Mouse (Mus musculus) thymus, adult 2 months (tissue): ENCODE data around the gene Pih1d1. TPM values are rescaled to one million over a fixed set of nuclear protein-coding genes. Genes with fewer than 3 reads are reported as not detected.

ENCODE experiments used
- DNase-seq: peaks from one replicate; pipeline ENCODE4 v3.0.0; 2021
- H3K27ac ChIP-seq: fragments of 200-500 bp; 2 replicates; pipeline ENCODE4 v1.5.1; 2012; ENCODE audit warnings: low read length, control low read depth; ENCODE audit not compliant: control insufficient read depth, insufficient read depth
- H3K27me3 ChIP-seq: fragments of 200-500 bp; 2 replicates; pipeline ENCODE4 v1.6.1; 2012; ENCODE audit warnings: mild to moderate bottlenecking, low read length, moderate library complexity, mixed read lengths; ENCODE audit not compliant: control insufficient read depth, insufficient read depth
- H3K36me3 ChIP-seq: fragments of 200-500 bp; 2 replicates; pipeline ENCODE4 v1.6.1; 2012; ENCODE audit warnings: mild to moderate bottlenecking, low read length, moderate library complexity; ENCODE audit not compliant: control insufficient read depth, insufficient read depth
- H3K4me1 ChIP-seq: fragments of 200-500 bp; replicated peaks from 2 replicates; pipeline ENCODE4 v1.6.1; 2012; ENCODE audit warnings: low read length; ENCODE audit not compliant: control insufficient read depth, insufficient read depth
- H3K4me3 ChIP-seq: fragments of 200-500 bp; 2 replicates; pipeline ENCODE4 v1.5.1; 2012; ENCODE audit warnings: mild to moderate bottlenecking, low read length, control low read depth, moderate library complexity; ENCODE audit not compliant: control insufficient read depth, insufficient read depth
- CTCF ChIP-seq: fragments of 200-500 bp; IDR thresholded peaks from 2 replicates; pipeline ENCODE4 v1.5.1; 2012; ENCODE audit warnings: mild to moderate bottlenecking, control low read depth, low read length, moderate library complexity, borderline replicate concordance; ENCODE audit not compliant: control insufficient read depth, poor library complexity, insufficient read depth; ENCODE audit errors: extremely low read depth
- POLR2A ChIP-seq: fragments of 200-500 bp; IDR thresholded peaks from 2 replicates; pipeline ENCODE4 v1.6.1; 2012; ENCODE audit warnings: mild to moderate bottlenecking, low read length, control low read depth, moderate library complexity; ENCODE audit not compliant: control insufficient read depth, poor library complexity, insufficient read depth; ENCODE audit errors: extremely low read depth
- WGBS: fragments of 180-500 bp; shearing (Covaris S2); methylation state at CpG from one replicate; pipeline ENCODE4 v1.1.7; 2018; 5-methylcytosine and 5-hydroxymethylcytosine counted together
- polyA plus RNA-seq: library from polyadenylated mRNA; depleted of rRNA; stranded (reverse); fragments of >200 nt; gene quantifications from 2 replicates; pipeline ENCODE4 v1.2.3, GENCODE M21; 2012; rRNA removed

Pih1d1 gene
- polyA plus RNA-seq, 1 experiment: 78.7 TPM

- Histone ChIP-seq H3K4me3 (peak within 1 kb of the TSS; percentile 40), H3K4me1 (peaks cover 11% of the 10 kb centered on the region), H3K36me3 (no peaks in the 10 kb centered on the region), H3K27me3 (no peaks in the 10 kb centered on the region), H3K27ac (no peak within 1 kb of the TSS)
- WGBS: 5% methylated on average over 43 of the region's 44 CpGs
- TF ChIP-seq POLR2A: 0 out of 2 replicates have a peak, but pooled peaks have one; percentile 28
- 0 out of 2 replicates have a peak, but pooled peaks have one; percentile 21 for TF ChIP-seq CTCF
- DNase-seq: peak; percentile 93
Measured at GRCm38 (mm10) chr7:45204380-45205143, 50.5 kb downstream of the Pih1d1 start, which contains the start of gene Ccdc155. Gene Ccdc155 (minus strand): TSS chr7:45204892.

GRCm38 (mm10) chr7:45208260-45208659 is 54.2 kb downstream of the Pih1d1 start:
- Histone ChIP-seq H3K4me1 (peaks cover 30% of the 10 kb centered on the region), H3K27me3 (no peaks in the 10 kb centered on the region), H3K4me3 (no peak overlapping the region), H3K36me3 (no peaks in the 10 kb centered on the region), H3K27ac (no peak overlapping the region)
- 95% methylated on average over 6 of the region's 6 CpGs for WGBS
- DNase-seq: no peak
- no peak for TF ChIP-seq POLR2A
- no peak for TF ChIP-seq CTCF

Other genes with a start within 250 kb of the Pih1d1 start
- 133 and 147 TPM in 2 replicates for gene Ap2a1, start 224.8 kb upstream of the Pih1d1 start, polyA plus RNA-seq
- 0.29 and 1.0 TPM in 2 replicates for gene Tsks, start 211.1 kb upstream of the Pih1d1 start, polyA plus RNA-seq
- 4.4 and 6.8 TPM in 2 replicates for gene Cpt1c, start 179.5 kb upstream of the Pih1d1 start, polyA plus RNA-seq
- 242 and 260 TPM in 2 replicates for gene Prmt1, start 167.7 kb upstream of the Pih1d1 start, polyA plus RNA-seq
- gene Irf3, start 156.7 kb upstream of the Pih1d1 start, polyA plus RNA-seq: 227 and 277 TPM in 2 replicates
- gene Bcl2l12, start 155.6 kb upstream of the Pih1d1 start, polyA plus RNA-seq: 85.6 and 87.4 TPM in 2 replicates
- 118 and 131 TPM in 2 replicates for gene Scaf1, start 137.9 kb upstream of the Pih1d1 start, polyA plus RNA-seq
- 41.7 and 62.3 TPM in 2 replicates for gene Rras, start 136.3 kb upstream of the Pih1d1 start, polyA plus RNA-seq
- 32.7 and 43.5 TPM in 2 replicates for gene Prr12, start 101.4 kb upstream of the Pih1d1 start, polyA plus RNA-seq
- 159 and 165 TPM in 2 replicates for gene Nosip, start 91.9 kb upstream of the Pih1d1 start, polyA plus RNA-seq
- 32.4 and 40.5 TPM in 2 replicates for gene Prrg2, start 91.6 kb upstream of the Pih1d1 start, polyA plus RNA-seq
- gene Rcn3, start 62.1 kb upstream of the Pih1d1 start, polyA plus RNA-seq: 22.2 and 34.9 TPM in 2 replicates
- gene Fcgrt, start 50.5 kb upstream of the Pih1d1 start, polyA plus RNA-seq: 30.8 and 38.9 TPM in 2 replicates
- gene Rps11, start 29.9 kb upstream of the Pih1d1 start, polyA plus RNA-seq: 343 and 363 TPM in 2 replicates
- gene Rpl13a, start 25.5 kb upstream of the Pih1d1 start, polyA plus RNA-seq: 4,999 and 5,006 TPM in 2 replicates
- 0.27 and 0.91 TPM in 2 replicates for gene Gm45713, start 18.1 kb upstream of the Pih1d1 start, polyA plus RNA-seq
- gene Flt3l, start 17.9 kb upstream of the Pih1d1 start, polyA plus RNA-seq: 177 and 207 TPM in 2 replicates
- gene Aldh16a1, start 281 bp downstream of the Pih1d1 start, polyA plus RNA-seq: 97.2 and 101 TPM in 2 replicates
- gene Slc17a7, start 9.6 kb downstream of the Pih1d1 start, polyA plus RNA-seq: 1.2 and 2.0 TPM in 2 replicates
- gene Gfy, start 25.3 kb downstream of the Pih1d1 start, polyA plus RNA-seq: 0.09 and 0.11 TPM in 2 replicates
- not detected in 2 replicates for gene Pth2, start 26.7 kb downstream of the Pih1d1 start, polyA plus RNA-seq
- gene Ccdc155, start 50.6 kb downstream of the Pih1d1 start, polyA plus RNA-seq: 0.32 and 0.37 TPM in 2 replicates
- gene Dkkl1, start 57.8 kb downstream of the Pih1d1 start, polyA plus RNA-seq: 3.0 and 3.5 TPM in 2 replicates
- gene Tead2, start 61.5 kb downstream of the Pih1d1 start, polyA plus RNA-seq: 5.0 and 8.5 TPM in 2 replicates
- 412 and 423 TPM in 2 replicates for gene Cd37, start 84.8 kb downstream of the Pih1d1 start, polyA plus RNA-seq
- 0.30 and 0.37 TPM in 2 replicates for gene Slc6a16, start 86.8 kb downstream of the Pih1d1 start, polyA plus RNA-seq
- gene Slc6a21, start 123.2 kb downstream of the Pih1d1 start, polyA plus RNA-seq: 0.50 TPM in 1 of 2 replicates, not detected in the other
- 12.1 and 12.9 TPM in 2 replicates for gene Trpm4, start 179.5 kb downstream of the Pih1d1 start, polyA plus RNA-seq
- gene Hrc, start 181.0 kb downstream of the Pih1d1 start, polyA plus RNA-seq: 0.56 and 9.1 TPM in 2 replicates
- gene Ppfia3, start 212.7 kb downstream of the Pih1d1 start, polyA plus RNA-seq: 0.65 and 0.89 TPM in 2 replicates
- gene Lin7b, start 216.3 kb downstream of the Pih1d1 start, polyA plus RNA-seq: 0.65 and 1.0 TPM in 2 replicates
- gene Snrnp70, start 241.4 kb downstream of the Pih1d1 start, polyA plus RNA-seq: 693 and 725 TPM in 2 replicates